Mouse (Mus musculus) splenic B cell, adult 2 months (primary cell): ENCODE data around the gene 6820408C15Rik.

Source experiments
- DNase-seq: peaks from one replicate; pipeline ENCODE4 v3.0.0-alpha.2; 2011; ENCODE audit warnings: low read depth, low spot score
- H3K27me3 ChIP-seq: 2 replicates; pipeline ENCODE4 v1.6.1; 2012; ENCODE audit warnings: mild to moderate bottlenecking, low read length, moderate library complexity, mixed read lengths; ENCODE audit not compliant: control insufficient read depth, poor library complexity, insufficient read depth, severe bottlenecking
- H3K36me3 ChIP-seq: 2 replicates; pipeline ENCODE4 v1.6.1; 2012; ENCODE audit warnings: mild to moderate bottlenecking, low read length, moderate library complexity, mixed read lengths; ENCODE audit not compliant: control insufficient read depth, poor library complexity, insufficient read depth, severe bottlenecking

6820408C15Rik gene

DNA sequence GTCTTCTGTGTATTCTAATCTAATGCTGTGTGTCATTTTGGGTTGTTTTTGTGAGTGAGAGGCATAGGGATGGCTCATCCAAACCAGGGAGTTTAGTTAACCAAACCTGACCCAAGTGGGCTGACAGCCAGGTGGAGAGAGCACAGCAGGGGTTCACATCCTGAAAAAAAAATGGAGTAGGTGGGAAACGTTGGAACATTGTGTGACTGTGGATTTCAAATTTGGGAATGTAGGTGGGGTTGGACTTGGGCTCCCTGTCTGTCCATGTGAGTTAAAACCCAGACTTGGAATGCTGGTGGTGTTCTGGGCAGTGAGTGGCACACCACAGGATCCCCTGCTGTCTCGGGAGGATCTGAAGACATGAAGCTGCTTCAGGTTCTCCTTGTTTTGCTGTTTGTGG is 61.4 kb downstream of the 6820408C15Rik start, which contains the start of gene Defb20:
TSS of gene Defb20 (plus strand) at position 301 of the 400 bp plus-strand sequence.
- no peaks in the 10 kb centered on the region for H3K36me3 ChIP-seq
- no peak for DNase-seq
- H3K27me3 ChIP-seq: no peaks in the 10 kb centered on the region

DNA sequence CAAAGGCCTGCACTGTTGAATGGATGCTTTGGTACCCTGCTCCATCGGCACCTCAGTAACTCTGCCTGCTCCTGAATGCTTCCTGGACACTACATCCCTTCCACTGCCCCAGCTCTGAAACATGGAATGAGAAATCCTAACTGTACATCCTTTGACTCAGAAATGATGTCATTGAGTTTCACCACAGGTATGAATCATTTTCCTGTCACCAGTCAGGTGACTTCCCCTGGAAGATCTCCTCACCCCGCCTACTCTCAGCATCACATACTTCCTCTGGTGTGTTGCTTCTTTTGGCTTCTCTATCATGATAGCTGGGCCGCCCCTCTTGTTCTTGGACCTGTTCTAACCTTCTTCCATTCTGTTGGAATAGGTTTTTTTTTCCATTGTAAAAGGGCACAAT is 65.5 kb downstream of the 6820408C15Rik start:
- H3K27me3 ChIP-seq: no peaks in the 10 kb centered on the region
- DNase-seq: no peak
- no peaks in the 10 kb centered on the region for H3K36me3 ChIP-seq

- DNase-seq: no peak
- H3K36me3 ChIP-seq: no peaks in the 10 kb centered on the region
- H3K27me3 ChIP-seq: no peaks in the 10 kb centered on the region
Measured at GRCm38 (mm10) chr2:152481726-152482125, 66.3 kb downstream of the 6820408C15Rik start.

DNA sequence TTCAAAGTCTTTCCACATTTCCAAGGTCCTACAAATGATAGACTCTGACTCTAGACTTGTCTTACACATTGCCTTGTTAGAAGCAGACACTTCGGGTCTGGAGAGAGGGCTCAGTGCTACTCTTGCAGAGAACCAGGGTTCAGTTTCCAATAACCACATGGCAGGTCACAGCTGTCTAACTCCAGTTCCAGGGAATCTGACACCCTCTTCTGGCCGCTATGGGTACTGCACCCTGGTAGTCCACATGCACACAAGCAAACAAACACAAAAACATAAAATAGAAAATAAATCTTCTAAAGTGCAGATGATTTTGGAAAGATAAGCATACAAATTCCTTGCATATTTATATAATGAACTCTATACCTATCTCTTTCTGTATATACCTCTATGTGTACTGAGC is 71.6 kb downstream of the 6820408C15Rik start:
- Histone ChIP-seq H3K36me3 (no peaks in the 10 kb centered on the region), H3K27me3 (no peaks in the 10 kb centered on the region)
- DNase-seq: no peak

DNA sequence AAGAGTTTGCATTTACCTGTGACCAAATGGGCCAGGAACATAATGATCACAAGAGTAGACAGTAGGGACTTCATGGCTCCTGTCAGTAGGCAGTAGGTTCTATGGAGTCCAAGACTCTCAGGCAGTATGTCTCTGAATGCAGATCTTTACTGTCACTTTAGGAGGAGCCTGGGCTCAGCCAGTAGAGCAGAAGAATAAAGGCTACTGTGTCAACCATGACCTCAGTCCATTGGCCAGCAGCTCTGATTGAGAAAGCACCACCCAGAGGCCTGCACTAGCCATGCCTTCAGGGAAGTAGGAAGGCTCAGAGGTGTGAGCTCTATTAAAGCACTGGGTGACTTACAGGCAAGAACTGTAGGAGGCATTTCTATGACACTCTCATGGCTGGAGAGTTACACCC is 74.7 kb downstream of the 6820408C15Rik start, which contains the start of gene Defb22:
TSS of gene Defb22 (minus strand) at position 101 of the 400 bp plus-strand sequence.
- DNase-seq: no peak
- no peaks in the 10 kb centered on the region for H3K27me3 ChIP-seq
- H3K36me3 ChIP-seq: no peaks in the 10 kb centered on the region

DNA sequence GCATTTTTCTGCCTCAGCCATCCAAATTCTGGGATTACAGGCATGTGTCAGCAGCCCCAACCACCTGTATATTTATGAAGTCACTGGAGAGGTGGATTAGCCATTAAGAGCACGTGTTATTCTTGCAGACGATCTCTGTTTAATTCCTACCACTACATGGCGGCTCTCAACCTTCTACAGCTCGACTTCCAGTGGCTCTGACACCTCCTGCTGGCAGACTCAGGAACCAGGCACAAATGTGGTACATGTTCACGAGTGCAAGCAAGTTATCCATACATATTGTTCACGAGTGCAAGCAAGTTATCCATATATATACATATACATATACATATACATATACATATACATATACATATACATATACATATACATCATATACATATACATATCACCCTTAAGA is 77.8 kb downstream of the 6820408C15Rik start:
- no peaks in the 10 kb centered on the region for H3K27me3 ChIP-seq
- DNase-seq: no peak
- no peaks in the 10 kb centered on the region for H3K36me3 ChIP-seq
